Mouse (Mus musculus): ENCODE data around the gene Abcb9. TPM values are rescaled to one million over a fixed set of nuclear protein-coding genes. Genes with fewer than 3 reads are reported as not detected.

The Abcb9 gene
- polyA plus RNA-seq, 1 experiment from 2014 or later, result 6.7 TPM

DNA sequence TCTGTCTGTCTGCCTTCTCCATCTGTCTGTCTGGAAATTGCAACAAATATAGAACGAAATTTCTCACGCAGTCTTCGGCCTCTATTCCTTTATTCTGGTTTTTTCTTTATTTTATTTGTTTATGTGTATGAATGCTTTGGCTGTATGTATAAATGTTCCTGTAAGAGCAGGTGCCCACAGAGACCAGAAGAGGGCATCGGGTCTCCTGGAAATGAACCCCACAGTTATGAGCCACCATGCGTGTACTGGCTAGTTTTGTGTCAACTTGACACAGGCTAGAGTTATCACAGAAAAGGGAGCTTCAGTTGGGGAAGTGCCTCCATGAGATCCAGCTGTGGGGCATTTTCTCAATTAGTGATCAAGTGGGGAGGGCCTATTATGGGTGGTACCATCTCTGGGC, 51.6 kb downstream of the Abcb9 start:
- 76% methylated on average over 5 of the region's 5 CpGs for WGBS (ENCODE audit: insufficient replicate concordance)
- Histone ChIP-seq H3K4me3 (ENCODE audit: low read depth, low read length) (no peak overlapping the region), H3K36me3 (ENCODE audit: control insufficient read depth, insufficient read depth) (no peaks in the 10 kb centered on the region), H3K27me3 (ENCODE audit: control insufficient read depth, insufficient read depth, low read depth, low read length) (no peaks in the 10 kb centered on the region), H3K9me3 (replicated peaks; ENCODE audit: control insufficient read depth, low read length) (no peaks in the 10 kb centered on the region), H3K27ac (ENCODE audit: low read length) (no peak overlapping the region), H3K4me1 (ENCODE audit: control insufficient read depth, low read depth, low read length) (peaks cover 19% of the 10 kb centered on the region), H3K9ac (ENCODE audit: low read depth, low read length) (no peak overlapping the region), H3K4me2 (ENCODE audit: low read depth, low read length) (no peak overlapping the region)
- no peak for ATAC-seq (ENCODE audit: low read depth)

DNA sequence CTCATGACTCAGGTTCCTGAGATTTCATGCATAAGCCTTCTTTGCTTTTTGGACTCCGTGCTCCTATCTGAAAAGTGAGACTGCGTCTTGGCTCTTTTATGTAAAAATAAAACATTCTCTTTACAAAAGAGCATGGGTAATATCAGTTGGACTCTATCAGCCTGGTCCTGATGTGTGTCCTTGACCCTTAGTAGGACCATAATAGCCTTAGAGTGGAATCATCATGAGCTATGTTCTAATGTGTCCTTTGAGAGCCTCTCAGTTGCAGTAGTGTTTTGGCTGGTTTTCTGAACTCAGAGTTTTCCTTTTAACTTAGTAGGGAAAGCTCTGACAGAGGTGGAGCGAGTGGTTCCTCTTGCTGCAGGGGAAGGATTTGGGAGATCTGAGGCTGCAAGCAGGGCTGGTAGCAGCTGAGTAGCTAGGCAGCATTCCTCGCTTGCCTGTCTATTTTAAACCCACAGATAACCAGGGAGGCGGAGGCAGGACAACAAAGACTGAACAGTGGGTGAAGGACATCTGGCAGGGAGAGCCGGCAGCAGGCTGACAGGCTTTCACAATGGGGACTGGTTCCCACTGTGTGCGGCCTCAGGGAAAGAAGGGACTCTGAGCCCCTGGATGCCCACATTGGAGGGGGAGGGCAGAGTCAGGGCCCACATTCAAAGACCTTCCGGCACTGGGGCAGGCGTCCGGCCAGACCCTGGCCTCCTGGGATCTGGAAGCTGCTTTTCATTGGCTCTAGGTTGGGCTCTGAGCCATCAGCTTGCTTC, 52.2 kb downstream of the Abcb9 start:
- peaks cover 15% of the 10 kb centered on the region for H3K4me1 ChIP-seq (ENCODE audit: control insufficient read depth, low read depth, low read length)
- no peaks in the 10 kb centered on the region for H3K36me3 ChIP-seq (ENCODE audit: control insufficient read depth, insufficient read depth)
- H3K27me3 ChIP-seq (ENCODE audit: control insufficient read depth, insufficient read depth, low read depth, low read length), result no peaks in the 10 kb centered on the region
- no peaks in the 10 kb centered on the region for H3K9me3 ChIP-seq (replicated peaks; ENCODE audit: control insufficient read depth, low read length)
- peak; percentile 54 for ATAC-seq (ENCODE audit: low read depth)
- H3K4me3 ChIP-seq (ENCODE audit: low read depth, low read length), result no peak overlapping the region
- WGBS (ENCODE audit: insufficient replicate concordance), result 51% methylated on average over 10 of the region's 10 CpGs
- no peak overlapping the region for H3K27ac ChIP-seq (ENCODE audit: low read length)
- H3K9ac ChIP-seq (ENCODE audit: low read depth, low read length), result no peak overlapping the region
- H3K4me2 ChIP-seq (ENCODE audit: low read depth, low read length), result no peak overlapping the region

DNA sequence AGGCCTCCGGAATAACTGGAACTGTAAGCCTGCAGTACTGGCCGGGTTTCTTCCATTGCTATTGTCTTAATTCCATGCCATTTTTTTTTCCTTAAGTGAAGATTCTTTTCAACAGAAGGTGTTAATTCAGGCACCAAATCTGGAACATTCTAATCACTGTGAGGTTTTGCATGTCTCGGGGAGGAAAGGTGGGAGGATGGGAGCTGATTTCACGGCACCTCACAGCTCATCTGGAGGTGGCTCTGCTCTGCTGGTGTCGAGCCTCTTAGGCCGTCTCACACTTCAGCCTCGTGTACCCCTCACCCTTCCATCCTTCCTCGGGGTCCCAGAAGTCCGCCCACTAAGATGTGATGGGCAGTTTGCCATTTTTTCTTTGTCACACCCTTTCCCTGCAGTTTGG, 54.5 kb downstream of the Abcb9 start:
- Histone ChIP-seq H3K36me3 (ENCODE audit: control insufficient read depth, insufficient read depth) (no peaks in the 10 kb centered on the region), H3K9me3 (replicated peaks; ENCODE audit: control insufficient read depth, low read length) (no peaks in the 10 kb centered on the region), H3K27ac (ENCODE audit: low read length) (no peak overlapping the region), H3K4me1 (ENCODE audit: control insufficient read depth, low read depth, low read length) (peaks cover 6% of the 10 kb centered on the region), H3K9ac (ENCODE audit: low read depth, low read length) (no peak overlapping the region), H3K4me3 (ENCODE audit: low read depth, low read length) (no peak overlapping the region), H3K27me3 (ENCODE audit: control insufficient read depth, insufficient read depth, low read depth, low read length) (no peaks in the 10 kb centered on the region), H3K4me2 (ENCODE audit: low read depth, low read length) (no peak overlapping the region)
- no peak for ATAC-seq (ENCODE audit: low read depth)
- WGBS (ENCODE audit: insufficient replicate concordance), result 62% methylated on average over 9 of the region's 9 CpGs

DNA sequence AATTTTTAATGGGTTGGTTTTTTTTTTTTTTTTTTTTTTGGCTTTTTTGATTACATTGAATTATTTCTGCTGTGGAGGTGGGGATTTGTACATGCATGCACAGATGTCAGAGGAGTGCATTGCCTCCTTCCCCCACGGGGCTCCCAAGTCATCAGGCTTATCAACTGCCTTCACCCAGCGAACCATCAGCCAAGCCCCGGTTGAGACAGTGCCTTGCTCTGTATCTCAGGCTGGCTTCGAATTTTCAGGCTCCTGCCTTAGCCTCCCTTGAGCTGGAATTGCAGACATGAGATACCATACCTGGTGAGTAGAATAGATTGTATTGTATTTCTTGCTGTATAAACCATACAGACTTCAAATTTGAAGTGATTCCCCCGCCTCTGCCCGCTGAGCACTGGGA, 56.0 kb downstream of the Abcb9 start:
- H3K27ac ChIP-seq (ENCODE audit: low read length), result no peak overlapping the region
- no peak overlapping the region for H3K4me3 ChIP-seq (ENCODE audit: low read depth, low read length)
- H3K9ac ChIP-seq (ENCODE audit: low read depth, low read length), result no peak overlapping the region
- peaks cover 11% of the 10 kb centered on the region for H3K4me1 ChIP-seq (ENCODE audit: control insufficient read depth, low read depth, low read length)
- H3K36me3 ChIP-seq (ENCODE audit: control insufficient read depth, insufficient read depth), result no peaks in the 10 kb centered on the region
- no peak overlapping the region for H3K4me2 ChIP-seq (ENCODE audit: low read depth, low read length)
- WGBS (ENCODE audit: insufficient replicate concordance), result 44% methylated on average over 6 of the region's 6 CpGs
- ATAC-seq (ENCODE audit: low read depth), result no peak
- H3K27me3 ChIP-seq (ENCODE audit: control insufficient read depth, insufficient read depth, low read depth, low read length), result no peaks in the 10 kb centered on the region
- no peaks in the 10 kb centered on the region for H3K9me3 ChIP-seq (replicated peaks; ENCODE audit: control insufficient read depth, low read length)

DNA sequence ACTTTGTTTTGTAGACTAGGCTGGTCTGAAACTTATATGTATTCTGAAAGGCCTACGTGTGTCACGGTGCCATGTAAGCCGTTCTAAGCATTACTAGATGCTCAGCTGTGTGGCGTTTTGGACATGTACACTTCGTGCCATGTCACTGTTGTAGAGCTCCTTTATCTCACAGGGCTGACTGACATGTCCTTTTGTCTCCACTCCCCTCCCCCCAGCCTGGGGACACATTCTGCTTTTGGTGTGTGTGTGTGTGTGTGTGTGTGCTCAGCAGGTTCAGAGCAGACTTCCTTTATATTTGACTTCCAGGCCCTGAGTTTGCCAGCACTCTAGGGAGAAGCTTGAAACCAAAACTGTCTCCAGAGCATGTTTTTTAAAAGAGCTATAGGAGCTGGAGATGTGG, 58.8 kb downstream of the Abcb9 start:
- Histone ChIP-seq H3K9ac (ENCODE audit: low read depth, low read length) (0 out of 2 replicates have a peak overlapping the region, but pooled peaks have one; percentile 12), H3K36me3 (ENCODE audit: control insufficient read depth, insufficient read depth) (no peaks in the 10 kb centered on the region), H3K4me3 (ENCODE audit: low read depth, low read length) (no peak overlapping the region), H3K27ac (ENCODE audit: low read length) (no peak overlapping the region), H3K27me3 (ENCODE audit: control insufficient read depth, insufficient read depth, low read depth, low read length) (no peaks in the 10 kb centered on the region), H3K9me3 (replicated peaks; ENCODE audit: control insufficient read depth, low read length) (no peaks in the 10 kb centered on the region), H3K4me2 (ENCODE audit: low read depth, low read length) (no peak overlapping the region), H3K4me1 (ENCODE audit: control insufficient read depth, low read depth, low read length) (peaks cover 16% of the 10 kb centered on the region)
- 39% methylated on average over 5 of the region's 5 CpGs for WGBS (ENCODE audit: insufficient replicate concordance)
- no peak for ATAC-seq (ENCODE audit: low read depth)

DNA sequence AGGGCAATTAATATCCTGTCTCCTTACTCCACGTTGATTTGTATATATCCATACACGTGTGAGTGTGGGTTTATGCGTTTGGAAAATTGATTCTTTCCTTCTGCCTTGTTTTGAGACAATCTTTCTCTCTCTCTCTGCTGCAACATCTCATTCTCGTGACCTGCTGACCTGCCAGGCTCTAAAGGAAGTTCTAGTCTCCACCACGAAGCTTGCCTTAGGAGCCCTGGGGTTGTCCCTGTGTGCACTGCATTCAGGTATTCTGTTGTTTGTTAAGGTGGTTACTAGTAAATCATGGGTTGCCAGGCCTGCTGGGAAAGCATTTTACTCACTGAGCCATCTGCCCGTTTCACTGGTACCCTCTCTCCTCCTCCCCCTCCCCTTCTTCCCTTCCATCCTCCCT, 59.3 kb downstream of the Abcb9 start:
- no peak overlapping the region for H3K27ac ChIP-seq (ENCODE audit: low read length)
- no peak overlapping the region for H3K4me3 ChIP-seq (ENCODE audit: low read depth, low read length)
- no peak for ATAC-seq (ENCODE audit: low read depth)
- no peak overlapping the region for H3K9ac ChIP-seq (ENCODE audit: low read depth, low read length)
- peaks cover 16% of the 10 kb centered on the region for H3K4me1 ChIP-seq (ENCODE audit: control insufficient read depth, low read depth, low read length)
- no peaks in the 10 kb centered on the region for H3K9me3 ChIP-seq (replicated peaks; ENCODE audit: control insufficient read depth, low read length)
- H3K4me2 ChIP-seq (ENCODE audit: low read depth, low read length), result no peak overlapping the region
- H3K36me3 ChIP-seq (ENCODE audit: control insufficient read depth, insufficient read depth), result no peaks in the 10 kb centered on the region
- 42% methylated on average over 6 of the region's 6 CpGs for WGBS (ENCODE audit: insufficient replicate concordance)
- H3K27me3 ChIP-seq (ENCODE audit: control insufficient read depth, insufficient read depth, low read depth, low read length), result no peaks in the 10 kb centered on the region

DNA sequence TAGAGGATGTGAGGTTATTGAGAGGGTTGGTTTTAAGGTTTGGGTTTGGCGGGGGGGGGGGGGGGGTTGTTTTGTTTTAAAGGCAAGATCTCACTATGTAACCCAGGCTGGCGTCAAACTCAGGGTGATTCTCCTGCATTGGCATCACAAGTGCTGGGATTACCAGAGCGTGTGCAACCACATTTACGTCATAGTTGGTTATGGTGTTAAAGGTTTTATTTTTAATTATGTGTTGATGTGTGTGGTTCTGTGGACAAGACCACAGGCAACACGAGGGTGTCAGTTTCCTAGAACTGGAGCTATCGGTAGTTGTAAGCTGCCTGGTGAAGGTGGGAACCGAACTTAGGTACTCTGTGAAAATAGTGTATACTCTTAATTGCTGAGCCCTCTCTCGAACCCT, 59.8 kb downstream of the Abcb9 start:
- Histone ChIP-seq H3K27ac (ENCODE audit: low read length) (no peak overlapping the region), H3K4me3 (ENCODE audit: low read depth, low read length) (no peak overlapping the region), H3K9me3 (replicated peaks; ENCODE audit: control insufficient read depth, low read length) (no peaks in the 10 kb centered on the region), H3K4me2 (ENCODE audit: low read depth, low read length) (no peak overlapping the region), H3K27me3 (ENCODE audit: control insufficient read depth, insufficient read depth, low read depth, low read length) (no peaks in the 10 kb centered on the region), H3K4me1 (ENCODE audit: control insufficient read depth, low read depth, low read length) (peaks cover 18% of the 10 kb centered on the region), H3K9ac (ENCODE audit: low read depth, low read length) (no peak overlapping the region), H3K36me3 (ENCODE audit: control insufficient read depth, insufficient read depth) (no peaks in the 10 kb centered on the region)
- ATAC-seq (ENCODE audit: low read depth), result no peak
- WGBS (ENCODE audit: insufficient replicate concordance), result 58% methylated on average over 8 of the region's 8 CpGs

DNA sequence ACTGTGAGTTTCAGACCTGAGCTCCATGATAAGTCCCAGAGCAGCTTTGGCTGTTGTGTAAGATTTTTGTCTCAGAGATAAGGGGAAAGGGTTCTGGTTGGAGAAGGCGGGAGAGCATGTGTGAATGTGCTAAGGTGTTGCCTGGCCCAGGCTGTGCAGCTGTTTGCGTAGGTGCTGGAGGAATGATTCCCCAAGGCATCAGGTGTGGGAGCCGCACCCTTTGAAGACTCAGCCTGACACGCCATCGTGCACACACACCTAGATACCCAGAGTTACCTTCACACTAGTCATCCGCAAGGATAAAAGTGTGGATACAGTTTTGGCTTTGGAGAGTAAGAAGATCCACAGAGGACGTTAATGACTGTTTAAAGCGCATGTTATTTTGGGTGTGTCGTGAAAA, 60.2 kb downstream of the Abcb9 start:
- Histone ChIP-seq H3K4me2 (ENCODE audit: low read depth, low read length) (no peak overlapping the region), H3K4me3 (ENCODE audit: low read depth, low read length) (no peak overlapping the region), H3K4me1 (ENCODE audit: control insufficient read depth, low read depth, low read length) (peaks cover 22% of the 10 kb centered on the region), H3K27ac (ENCODE audit: low read length) (no peak overlapping the region), H3K9me3 (replicated peaks; ENCODE audit: control insufficient read depth, low read length) (no peaks in the 10 kb centered on the region), H3K9ac (ENCODE audit: low read depth, low read length) (no peak overlapping the region), H3K27me3 (ENCODE audit: control insufficient read depth, insufficient read depth, low read depth, low read length) (no peaks in the 10 kb centered on the region), H3K36me3 (ENCODE audit: control insufficient read depth, insufficient read depth) (no peaks in the 10 kb centered on the region)
- no peak for ATAC-seq (ENCODE audit: low read depth)
- 66% methylated on average over 9 of the region's 9 CpGs for WGBS (ENCODE audit: insufficient replicate concordance)

DNA sequence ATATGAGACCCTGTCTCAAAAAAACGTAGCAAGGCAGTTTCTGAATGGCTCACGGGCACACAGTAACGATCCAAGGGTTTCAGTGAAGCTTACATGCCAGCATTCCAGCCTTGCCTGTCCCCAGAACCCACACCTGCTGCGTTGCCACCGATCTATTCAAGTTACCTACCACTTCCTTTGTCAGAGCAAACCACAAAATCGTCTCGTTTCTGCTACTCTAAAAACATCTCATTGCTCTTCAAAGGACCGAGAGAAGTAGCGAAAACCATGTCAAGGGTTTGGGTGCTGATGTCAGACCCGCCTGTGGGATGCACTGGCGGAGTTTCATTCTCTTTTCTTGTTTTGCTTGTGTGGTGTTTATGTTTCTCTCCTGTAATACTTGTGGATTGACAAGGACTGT, 61.1 kb downstream of the Abcb9 start:
- no peaks in the 10 kb centered on the region for H3K9me3 ChIP-seq (replicated peaks; ENCODE audit: control insufficient read depth, low read length)
- 52% methylated on average over 11 of the region's 11 CpGs for WGBS (ENCODE audit: insufficient replicate concordance)

More for the DNA sequence above, 61.1 kb downstream of the Abcb9 start:
- Histone ChIP-seq H3K27ac (ENCODE audit: low read length) (no peak overlapping the region), H3K4me2 (ENCODE audit: low read depth, low read length) (no peak overlapping the region), H3K27me3 (ENCODE audit: control insufficient read depth, insufficient read depth, low read depth, low read length) (no peaks in the 10 kb centered on the region), H3K9ac (ENCODE audit: low read depth, low read length) (no peak overlapping the region), H3K4me1 (ENCODE audit: control insufficient read depth, low read depth, low read length) (peaks cover 30% of the 10 kb centered on the region), H3K36me3 (ENCODE audit: control insufficient read depth, insufficient read depth) (no peaks in the 10 kb centered on the region), H3K4me3 (ENCODE audit: low read depth, low read length) (no peak overlapping the region)
- ATAC-seq (ENCODE audit: low read depth), result no peak

All from liver, embryonic 16.5 days (tissue).